Mouse (Mus musculus) T-cell, adult 2 months (primary cell): ENCODE measurements at regions not wholly inside any gene's neighbourhood (a gene's known extent, or its start where the extent isn't known, plus 50 kb on each side); places are given as distances from the start of the nearest gene placed in this dataset.

Experiments
- DNase-seq: peaks from one replicate; pipeline ENCODE4 v3.0.0; 2022; ENCODE audit warnings: low spot score

DNA sequence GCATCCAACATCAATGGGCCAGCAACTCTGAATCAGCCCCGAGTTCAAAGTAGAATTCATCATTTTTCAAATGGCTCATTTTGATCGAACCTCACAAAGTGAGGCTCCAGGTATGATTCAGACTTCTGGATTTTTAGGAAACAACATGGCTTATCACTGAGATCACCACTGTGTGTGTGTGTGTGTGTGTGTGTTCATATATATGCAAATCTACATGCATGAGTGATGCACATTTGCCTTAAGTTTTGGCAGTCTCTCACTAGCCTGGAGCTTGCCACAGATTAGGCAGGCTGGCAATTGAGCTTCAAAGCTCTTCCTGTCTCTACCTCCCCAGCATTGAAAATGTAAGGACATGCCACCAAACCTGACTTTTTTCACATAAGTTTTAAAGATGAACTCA, 195.1 kb upstream of the Mindy3 start:
- DNase-seq = no peak

DNA sequence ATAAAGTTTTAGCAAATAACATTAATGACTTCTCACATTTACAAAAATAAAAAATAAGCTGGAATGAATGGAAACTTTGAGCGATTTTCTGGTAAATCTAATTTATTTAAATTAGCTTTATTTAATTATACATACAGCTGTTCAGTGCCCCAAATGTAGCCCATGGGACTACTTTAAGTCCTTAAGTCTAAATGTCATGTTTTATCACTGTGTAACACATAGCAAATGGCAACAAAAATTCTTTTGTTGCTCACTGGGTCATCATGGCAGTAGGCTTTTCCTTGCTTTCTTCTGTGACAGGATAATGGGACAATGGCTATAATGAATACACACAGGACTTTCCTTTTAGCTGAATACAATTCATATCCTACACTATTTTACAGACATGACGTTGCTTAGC, 194.6 kb upstream of the Mindy3 start:
- DNase-seq = no peak

DNA sequence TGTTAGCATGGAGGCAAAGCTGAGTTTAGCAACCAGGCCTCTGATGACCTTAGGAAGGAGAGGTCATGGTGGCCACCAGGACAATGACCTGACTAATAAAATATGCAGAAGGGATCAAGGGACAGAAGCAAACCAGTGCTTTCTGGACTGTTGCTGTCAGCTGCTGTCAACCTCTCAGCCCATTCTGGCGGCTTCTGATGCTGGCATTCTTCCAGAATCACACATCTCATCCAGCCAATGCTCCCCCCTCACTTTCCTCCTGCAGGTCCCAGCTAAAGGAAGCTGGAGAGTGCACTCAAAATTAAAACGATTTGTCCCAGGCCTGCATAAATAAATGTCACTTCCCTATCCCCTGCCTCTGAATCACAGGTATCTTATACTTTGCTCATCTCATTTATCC, 163.3 kb upstream of the Mindy3 start:
- DNase-seq = no peak

DNA sequence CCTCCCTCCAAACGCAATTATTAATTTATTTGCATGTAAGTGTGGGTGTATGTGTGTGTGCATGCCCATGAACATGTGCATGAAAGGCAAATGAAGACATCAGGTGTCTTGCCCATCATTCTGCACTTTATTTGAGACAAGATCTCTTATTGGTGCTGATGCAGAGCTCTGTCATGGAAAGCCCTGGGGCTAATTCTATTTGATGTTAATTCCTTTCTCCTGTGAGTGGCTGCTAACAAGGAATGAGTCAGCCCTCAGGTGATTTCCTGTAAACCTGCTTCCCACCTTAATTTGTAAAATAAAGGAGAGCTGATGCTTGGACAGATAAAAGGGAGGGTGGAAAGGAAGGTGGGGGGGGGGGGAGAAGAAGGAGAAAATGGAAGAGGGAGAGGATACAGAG, 138.5 kb upstream of the Mindy3 start:
- DNase-seq = no peak

GRCm38 (mm10) chr2:12522411-12522810, 103.1 kb upstream of the Mindy3 start:
- no peak for DNase-seq

DNA sequence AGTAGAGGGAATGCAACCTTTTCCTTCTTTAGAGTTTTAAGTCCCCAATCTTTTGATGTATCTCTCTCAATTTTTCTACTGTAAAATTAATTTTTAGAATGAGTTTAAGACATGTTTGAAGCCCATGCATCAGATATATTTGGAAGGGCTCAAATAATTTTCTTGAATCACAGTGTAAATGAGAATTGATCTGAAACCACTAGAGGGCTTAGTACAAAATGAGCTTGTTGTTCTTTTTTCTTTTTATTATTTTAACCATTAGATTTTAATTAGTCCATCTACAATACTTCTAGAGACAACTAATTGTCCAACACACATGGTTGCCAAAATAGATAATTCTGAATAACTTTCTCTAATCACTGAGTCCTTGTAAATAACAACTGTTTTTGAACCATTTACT, 102.5 kb upstream of the Mindy3 start:
- no peak for DNase-seq

DNA sequence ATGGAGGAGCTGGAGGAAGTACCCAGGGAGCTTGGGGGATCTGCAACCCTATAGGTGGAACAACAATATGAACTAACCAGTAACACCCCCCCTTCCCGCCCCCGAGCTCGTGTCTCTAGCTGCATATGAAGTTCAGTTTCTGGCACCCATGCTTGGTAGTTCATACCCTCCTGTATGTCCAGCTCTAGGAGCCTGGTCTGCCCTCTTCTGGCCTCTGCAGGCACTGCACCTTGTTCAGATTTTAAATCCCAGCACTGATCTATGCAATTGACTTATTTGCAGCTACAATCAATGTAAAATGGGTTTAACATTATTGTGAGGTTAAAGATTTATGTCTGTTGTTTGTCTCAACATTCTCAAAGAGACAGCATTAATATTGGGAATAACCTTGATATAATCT, 73.1 kb upstream of the Mindy3 start:
- peak; percentile 7 for DNase-seq

DNA sequence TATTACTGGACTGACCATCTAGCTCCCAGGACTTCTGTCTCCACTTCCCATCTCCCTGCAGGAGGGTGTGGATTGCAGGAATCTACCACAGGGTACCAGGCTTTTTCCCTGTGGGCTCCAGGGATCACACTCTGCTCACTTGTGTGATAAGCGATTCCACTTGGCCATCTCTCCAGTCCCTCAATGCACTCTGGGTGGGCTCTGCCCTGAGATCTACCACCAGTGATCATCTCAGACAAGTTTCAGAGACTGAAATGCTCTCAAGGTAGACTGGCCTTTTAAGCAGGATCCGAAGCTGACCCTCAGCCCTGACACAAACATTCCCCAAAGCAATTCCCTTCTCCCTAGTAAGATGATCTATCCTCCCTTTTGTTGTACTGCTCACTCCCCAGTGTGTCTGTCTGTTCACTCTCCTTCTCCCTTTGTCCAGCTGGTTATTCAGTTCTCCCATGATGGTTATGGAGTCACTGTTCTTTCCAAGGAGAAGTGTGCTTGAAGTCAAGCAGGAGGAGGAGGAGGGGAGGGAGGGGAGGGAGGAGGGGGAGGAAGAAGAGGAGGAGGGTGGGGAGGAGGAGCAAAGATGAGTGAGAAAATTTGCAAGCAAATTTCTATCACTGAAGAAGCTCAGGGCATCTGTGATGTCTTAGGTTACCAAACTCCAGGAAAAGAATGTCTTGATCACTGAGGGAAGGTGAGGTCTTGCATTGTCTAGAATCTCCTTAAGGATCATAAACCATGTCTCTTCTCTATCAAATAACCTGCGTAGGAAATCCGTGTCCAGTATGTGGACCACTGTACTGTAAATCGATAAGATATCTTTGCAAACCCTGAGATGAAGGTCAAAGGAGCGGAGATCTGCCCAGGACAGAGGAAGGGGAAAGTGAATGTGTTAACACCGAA, 50.4 kb upstream of the Mindy3 start:
- DNase-seq = no peak
